Mouse (Mus musculus) heart, embryonic 13.5 days (tissue): ENCODE data around the gene Deaf1. TPM values are rescaled to one million over a fixed set of nuclear protein-coding genes. Genes with fewer than 3 reads are reported as not detected.

Experiments
- ATAC-seq: fragments of 200-750 bp; cut with Nextera tagmentation; 2 replicates; pipeline ENCODE4 v1.8.0; 2017; ENCODE audit warnings: moderate TSS enrichment; ENCODE audit not compliant: insufficient number of reproducible peaks, low FRiP score, low TSS enrichment; ENCODE audit errors: extremely low read depth
- H3K27ac ChIP-seq: fragments of 300-500 bp; sonication (generic); replicated peaks from 2 replicates; pipeline ENCODE4 v1.5.1; 2015; ENCODE audit warnings: moderate library complexity, mild to moderate bottlenecking, inconsistent platforms
- H3K27me3 ChIP-seq: fragments of 300-500 bp; sonication (generic); replicated peaks from 2 replicates; pipeline ENCODE4 v1.6.1; 2015; ENCODE audit warnings: mild to moderate bottlenecking, inconsistent platforms
- H3K36me3 ChIP-seq: fragments of 300-500 bp; sonication (generic); 2 replicates; pipeline ENCODE4 v1.6.1; 2015; ENCODE audit warnings: mild to moderate bottlenecking, inconsistent platforms
- H3K4me1 ChIP-seq: fragments of 300-500 bp; sonication (generic); 2 replicates; pipeline ENCODE4 v1.6.1; 2015; ENCODE audit warnings: inconsistent platforms
- H3K4me2 ChIP-seq: fragments of 300-500 bp; sonication (generic); 2 replicates; pipeline ENCODE4 v1.6.1; 2015; ENCODE audit warnings: inconsistent platforms, mild to moderate bottlenecking, moderate library complexity
- H3K4me3 ChIP-seq: fragments of 300-500 bp; sonication (generic); 2 replicates; pipeline ENCODE4 v1.5.1; 2015; ENCODE audit warnings: moderate library complexity, mild to moderate bottlenecking, inconsistent platforms
- H3K9ac ChIP-seq: fragments of 300-500 bp; sonication (generic); 2 replicates; pipeline ENCODE4 v1.6.1; 2015; ENCODE audit warnings: inconsistent platforms, mild to moderate bottlenecking, moderate library complexity
- H3K9me3 ChIP-seq: fragments of 300-500 bp; sonication (generic); 2 replicates; pipeline ENCODE4 v1.6.1; 2016; ENCODE audit warnings: inconsistent platforms
- WGBS: fragments of 180-500 bp; shearing (Covaris S2); methylation state at CpG from one replicate; pipeline ENCODE4 v1.1.7; 2015; ENCODE audit warnings: mixed read lengths; 5-methylcytosine and 5-hydroxymethylcytosine counted together
- polyA plus RNA-seq: library from polyadenylated mRNA; unstranded; fragments of >200 nt; fragmentation: Nextera tagmentation; extraction: Ambion mirVana; gene quantifications from 2 replicates; pipeline ENCODE4 v1.2.1, GENCODE M21; 2015

Deaf1 gene
- polyA plus RNA-seq, 1 experiment from 2014 or later = 35.5 TPM

- Histone ChIP-seq H3K4me3 (peak overlapping the region; percentile 58), H3K9me3 (no peaks in the 10 kb centered on the region; the same call in 1 of the 2 replicates), H3K36me3 (peaks cover 12% of the 10 kb centered on the region), H3K9ac (peak overlapping the region; percentile 75), H3K27me3 (peaks cover 74% of the 10 kb centered on the region), H3K27ac (no peak overlapping the region), H3K4me2 (peak overlapping the region; percentile 92), H3K4me1 (peaks cover 28% of the 10 kb centered on the region)
- no peak for ATAC-seq
- WGBS = 39% methylated on average over 15 of the region's 15 CpGs
Measured at GRCm38 (mm10) chr7:141292583-141293388, 34.7 kb downstream of the Deaf1 start.

DNA sequence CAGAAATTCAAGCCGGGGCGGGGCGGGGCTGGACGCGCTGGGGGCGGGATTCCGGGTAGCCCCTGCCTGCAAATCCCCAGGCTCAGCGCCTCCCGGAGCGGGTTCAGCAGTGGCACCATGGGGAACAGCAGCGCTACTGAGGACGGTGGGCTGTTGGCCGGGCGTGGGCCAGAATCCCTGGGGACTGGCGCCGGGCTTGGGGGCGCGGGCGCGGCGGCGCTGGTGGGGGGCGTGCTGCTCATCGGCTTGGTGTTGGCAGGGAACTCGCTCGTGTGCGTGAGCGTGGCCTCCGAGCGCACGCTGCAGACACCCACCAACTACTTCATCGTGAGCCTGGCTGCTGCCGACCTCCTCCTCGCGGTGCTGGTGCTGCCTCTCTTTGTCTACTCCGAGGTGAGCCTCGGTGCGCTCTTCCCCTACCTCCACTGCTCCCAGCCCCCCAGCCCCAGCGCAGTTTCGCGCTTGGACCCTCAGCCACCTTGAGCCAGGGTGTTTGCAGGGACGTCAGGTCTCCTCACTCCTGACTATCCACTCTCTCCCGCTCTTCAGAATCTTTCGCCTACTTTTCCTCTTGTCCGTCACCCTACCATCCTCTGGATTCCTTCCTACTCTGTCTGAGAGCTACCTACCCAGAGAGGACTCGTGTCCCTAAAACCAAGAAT, 35.4 kb downstream of the Deaf1 start, which contains the start of gene Drd4:
Drd4 (plus strand) TSS at position 86 of the 662 bp plus-strand sequence.
- peaks cover 4% of the 10 kb centered on the region for H3K36me3 ChIP-seq
- H3K9me3 ChIP-seq = no peaks in the 10 kb centered on the region; the same call in 1 of the 2 replicates
- WGBS = 3% methylated on average over 46 of the region's 46 CpGs
- peaks cover 74% of the 10 kb centered on the region for H3K27me3 ChIP-seq
- ATAC-seq = no peak
- H3K4me3 ChIP-seq = peak within 1 kb of the TSS; percentile 58
- peaks cover 28% of the 10 kb centered on the region for H3K4me1 ChIP-seq
- H3K27ac ChIP-seq = no peak within 1 kb of the TSS
- peak within 1 kb of the TSS; percentile 92 for H3K4me2 ChIP-seq
- peak within 1 kb of the TSS; percentile 75 for H3K9ac ChIP-seq

- Histone ChIP-seq H3K27ac (no peak overlapping the region), H3K4me1 (peaks cover 10% of the 10 kb centered on the region), H3K4me2 (no peak overlapping the region), H3K27me3 (peaks cover 44% of the 10 kb centered on the region), H3K9me3 (no peaks in the 10 kb centered on the region; the same call in 1 of the 2 replicates), H3K4me3 (no peak overlapping the region), H3K9ac (no peak overlapping the region), H3K36me3 (no peaks in the 10 kb centered on the region)
- no peak for ATAC-seq
- 64% methylated on average over 3 of the region's 3 CpGs for WGBS
Measured at GRCm38 (mm10) chr7:141288042-141288441, 39.4 kb downstream of the Deaf1 start.

GRCm38 (mm10) chr7:141282756-141283155, 44.7 kb downstream of the Deaf1 start:
- WGBS = 74% methylated on average over 4 of the region's 4 CpGs
- Histone ChIP-seq H3K4me3 (no peak overlapping the region), H3K4me1 (peaks cover 12% of the 10 kb centered on the region), H3K27ac (no peak overlapping the region), H3K4me2 (no peak overlapping the region), H3K9me3 (no peaks in the 10 kb centered on the region), H3K36me3 (no peaks in the 10 kb centered on the region), H3K27me3 (peaks cover 25% of the 10 kb centered on the region), H3K9ac (no peak overlapping the region)
- no peak for ATAC-seq

GRCm38 (mm10) chr7:141281442-141281841, 46.0 kb downstream of the Deaf1 start:
- 81% methylated on average over 6 of the region's 6 CpGs for WGBS
- peaks cover 32% of the 10 kb centered on the region for H3K27me3 ChIP-seq
- no peak for ATAC-seq
- no peak overlapping the region for H3K27ac ChIP-seq
- no peaks in the 10 kb centered on the region for H3K36me3 ChIP-seq
- no peak overlapping the region for H3K4me2 ChIP-seq
- no peak overlapping the region for H3K4me3 ChIP-seq
- H3K9ac ChIP-seq = no peak overlapping the region
- H3K9me3 ChIP-seq = no peaks in the 10 kb centered on the region
- H3K4me1 ChIP-seq = peaks cover 12% of the 10 kb centered on the region

DNA sequence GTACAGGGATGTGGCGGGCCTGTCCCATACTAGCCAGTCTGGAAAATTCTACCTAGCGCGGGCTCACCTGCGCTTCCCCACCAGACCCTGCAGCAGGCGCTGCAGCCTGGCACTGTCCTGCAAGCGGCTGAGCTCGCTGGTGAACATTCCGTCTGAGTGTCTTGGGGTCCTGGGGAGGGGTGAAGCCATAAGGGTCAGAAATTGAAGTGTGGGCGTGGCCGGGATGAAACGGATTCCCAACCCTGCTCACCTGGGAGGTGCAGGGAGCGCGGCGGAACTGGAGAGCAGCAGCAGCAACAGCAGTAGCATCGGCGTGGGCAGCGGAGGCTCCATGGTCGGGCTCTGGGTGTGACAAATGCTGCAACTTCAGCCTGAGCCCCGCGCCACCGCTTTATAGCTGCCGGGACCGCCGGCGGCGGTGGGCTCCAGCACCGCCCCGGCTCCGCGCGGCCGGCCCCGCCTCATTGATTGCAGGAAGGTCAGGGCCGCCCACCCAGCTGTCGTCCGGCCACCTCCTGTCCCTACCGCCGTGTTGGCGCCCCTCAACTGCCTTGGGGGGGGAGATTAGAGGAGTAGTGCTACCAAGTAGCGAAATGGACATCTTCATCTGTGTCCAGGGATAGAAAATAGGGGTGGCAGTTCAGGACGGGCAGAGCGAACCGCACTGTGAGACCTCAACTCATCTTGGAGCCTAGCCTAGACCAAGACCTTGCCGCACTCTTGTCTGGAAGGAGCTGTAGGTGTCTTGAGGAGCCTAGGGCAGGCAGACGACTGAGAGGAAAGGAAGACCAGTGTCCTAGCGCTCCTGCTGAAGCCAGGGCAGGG, 48.5 kb downstream of the Deaf1 start, which contains the start of gene Sct:
Sct (minus strand) TSS at position 368 of the 825 bp plus-strand sequence.
- peak within 1 kb of the TSS; percentile 73 for H3K9ac ChIP-seq
- H3K36me3 ChIP-seq = no peaks in the 10 kb centered on the region
- H3K27me3 ChIP-seq = peaks cover 35% of the 10 kb centered on the region
- H3K4me2 ChIP-seq = peak within 1 kb of the TSS; percentile 84
- H3K4me1 ChIP-seq = peaks cover 12% of the 10 kb centered on the region
- WGBS = 3% methylated on average over 46 of the region's 46 CpGs
- no peak within 1 kb of the TSS for H3K27ac ChIP-seq
- ATAC-seq = no peak
- H3K9me3 ChIP-seq = no peaks in the 10 kb centered on the region
- peak within 1 kb of the TSS; percentile 55 for H3K4me3 ChIP-seq

- 66% methylated on average over 11 of the region's 11 CpGs for WGBS
- peaks cover 35% of the 10 kb centered on the region for H3K27me3 ChIP-seq
- no peak for ATAC-seq
- no peak overlapping the region for H3K27ac ChIP-seq
- H3K9ac ChIP-seq = 0 out of 2 replicates have a peak overlapping the region, but pooled peaks have one; percentile 73
- H3K36me3 ChIP-seq = no peaks in the 10 kb centered on the region
- no peaks in the 10 kb centered on the region for H3K9me3 ChIP-seq
- peaks cover 12% of the 10 kb centered on the region for H3K4me1 ChIP-seq
- H3K4me2 ChIP-seq = peak overlapping the region; percentile 84
- no peak overlapping the region for H3K4me3 ChIP-seq
Measured at GRCm38 (mm10) chr7:141277701-141278678, 49.5 kb downstream of the Deaf1 start.

DNA sequence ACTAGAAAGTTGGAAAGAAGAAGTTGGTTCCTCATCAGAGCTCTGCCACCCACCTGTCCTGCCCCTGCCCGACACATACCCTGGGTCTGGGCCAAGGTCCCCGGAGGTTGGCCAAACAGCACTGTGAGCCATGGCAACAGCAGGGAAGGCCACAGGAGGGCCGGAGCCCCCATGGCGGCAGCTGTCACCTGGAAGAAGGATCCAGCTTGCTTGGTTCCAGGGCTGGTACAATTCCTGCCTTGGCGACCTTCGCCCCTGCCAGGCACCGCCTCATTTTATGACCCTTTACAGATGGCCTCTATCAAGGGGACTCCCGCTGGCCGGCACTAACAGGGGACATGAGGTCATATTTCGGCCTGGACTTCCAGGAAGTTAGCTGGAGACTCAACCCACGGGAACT, 50.9 kb downstream of the Deaf1 start, which contains the start of gene Cdhr5:
Cdhr5 (minus strand) TSS at position 241 of the 400 bp plus-strand sequence.
- no peaks in the 10 kb centered on the region for H3K36me3 ChIP-seq
- H3K4me2 ChIP-seq = no peak within 1 kb of the TSS
- WGBS = 71% methylated on average over 11 of the region's 11 CpGs
- H3K4me3 ChIP-seq = no peak within 1 kb of the TSS
- H3K27me3 ChIP-seq = peaks cover 39% of the 10 kb centered on the region
- peaks cover 12% of the 10 kb centered on the region for H3K4me1 ChIP-seq
- H3K9ac ChIP-seq = no peak within 1 kb of the TSS
- H3K27ac ChIP-seq = no peak within 1 kb of the TSS
- no peaks in the 10 kb centered on the region for H3K9me3 ChIP-seq
- no peak for ATAC-seq

DNA sequence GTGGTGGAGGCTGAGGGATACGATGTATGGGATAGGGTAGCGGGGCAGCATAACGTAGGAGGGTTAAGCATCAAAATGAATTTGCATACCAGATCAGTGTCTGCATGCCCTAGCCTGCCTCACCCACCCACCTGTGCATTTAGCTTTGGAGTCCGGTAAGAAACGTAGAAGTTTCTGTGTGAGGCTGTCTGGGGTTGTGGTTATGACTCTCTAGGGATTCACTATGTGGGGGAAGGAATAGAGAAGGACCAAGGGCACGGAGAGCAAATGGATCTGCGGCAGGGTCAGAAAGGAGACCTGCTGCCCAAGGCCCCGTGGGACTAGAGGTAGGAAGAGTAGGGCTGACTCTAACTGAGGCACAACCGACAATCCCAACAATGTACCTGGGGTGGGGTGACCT, 52.1 kb downstream of the Deaf1 start:
- H3K9ac ChIP-seq = no peak overlapping the region
- no peak for ATAC-seq
- no peak overlapping the region for H3K4me2 ChIP-seq
- 81% methylated on average over 9 of the region's 9 CpGs for WGBS
- no peaks in the 10 kb centered on the region for H3K36me3 ChIP-seq
- peaks cover 39% of the 10 kb centered on the region for H3K27me3 ChIP-seq
- H3K9me3 ChIP-seq = no peaks in the 10 kb centered on the region
- H3K4me1 ChIP-seq = peaks cover 12% of the 10 kb centered on the region
- H3K4me3 ChIP-seq = no peak overlapping the region
- no peak overlapping the region for H3K27ac ChIP-seq

- Histone ChIP-seq H3K9me3 (no peaks in the 10 kb centered on the region), H3K9ac (no peak overlapping the region), H3K4me3 (no peak overlapping the region), H3K27me3 (peaks cover 16% of the 10 kb centered on the region; the same call in 1 of the 2 replicates), H3K27ac (no peak overlapping the region), H3K36me3 (no peaks in the 10 kb centered on the region), H3K4me1 (peaks cover 9% of the 10 kb centered on the region), H3K4me2 (no peak overlapping the region)
- WGBS = 76% methylated on average over 3 of the region's 3 CpGs
- ATAC-seq = no peak
Measured at GRCm38 (mm10) chr7:141270631-141271030, 56.9 kb downstream of the Deaf1 start.
